Mouse (Mus musculus) hindbrain, postnatal 0 days (tissue): ENCODE measurements at regions not wholly inside any gene's neighbourhood (a gene's known extent, or its start where the extent isn't known, plus 50 kb on each side); places are given as distances from the start of the nearest gene placed in this dataset.

Experiments
- ATAC-seq: fragments of 200-750 bp; cut with Nextera tagmentation; 2 replicates; pipeline ENCODE4 v1.8.0; 2017; ENCODE audit warnings: mild to moderate bottlenecking, moderate TSS enrichment, moderate library complexity
- DNase-seq: peaks from one replicate; pipeline ENCODE4 v3.0.0-alpha.2; 2015; ENCODE audit warnings: low spot score
- H3K27ac ChIP-seq: fragments of 300-500 bp; sonication (generic); 2 replicates; pipeline ENCODE4 v1.5.1; 2014; ENCODE audit warnings: mild to moderate bottlenecking
- H3K27me3 ChIP-seq: fragments of 300-500 bp; sonication (generic); 2 replicates; pipeline ENCODE4 v1.6.1; 2014; ENCODE audit warnings: low read length, mixed read lengths; ENCODE audit not compliant: insufficient read depth
- H3K36me3 ChIP-seq: fragments of 300-500 bp; sonication (generic); 2 replicates; pipeline ENCODE4 v1.6.1; 2014; ENCODE audit warnings: low read length, mixed read lengths; ENCODE audit not compliant: insufficient read depth
- H3K4me1 ChIP-seq: fragments of 300-500 bp; sonication (generic); 2 replicates; pipeline ENCODE4 v1.6.1; 2014; ENCODE audit warnings: antibody characterized with exemption, low read length, mixed read lengths; ENCODE audit not compliant: insufficient read depth
- H3K4me2 ChIP-seq: fragments of 300-500 bp; sonication (generic); 2 replicates; pipeline ENCODE4 v1.6.1; 2014; ENCODE audit warnings: low read depth, mild to moderate bottlenecking, low read length, moderate library complexity, mixed read lengths
- H3K4me3 ChIP-seq: fragments of 300-500 bp; sonication (generic); 2 replicates; pipeline ENCODE4 v1.5.1; 2014; ENCODE audit warnings: low read length
- H3K9ac ChIP-seq: fragments of 300-500 bp; sonication (generic); replicated peaks from 2 replicates; pipeline ENCODE4 v1.6.1; 2014; ENCODE audit warnings: mild to moderate bottlenecking, low read length, moderate library complexity, mixed read lengths
- H3K9me3 ChIP-seq: fragments of 300-500 bp; sonication (generic); 2 replicates; pipeline ENCODE4 v1.6.1; 2016; ENCODE audit warnings: low read length, mixed read lengths
- CTCF ChIP-seq: IDR thresholded peaks from 2 replicates; pipeline ENCODE4 v1.5.1; 2016; ENCODE audit warnings: antibody characterized with exemption, control low read depth, low read depth
- WGBS: fragments of 180-500 bp; shearing (Covaris S2); extraction: QIAGEN DNeasy Blood & Tissue Kit; methylation state at CpG from one replicate; pipeline ENCODE4 v1.1.7; 2014; 5-methylcytosine and 5-hydroxymethylcytosine counted together

DNA sequence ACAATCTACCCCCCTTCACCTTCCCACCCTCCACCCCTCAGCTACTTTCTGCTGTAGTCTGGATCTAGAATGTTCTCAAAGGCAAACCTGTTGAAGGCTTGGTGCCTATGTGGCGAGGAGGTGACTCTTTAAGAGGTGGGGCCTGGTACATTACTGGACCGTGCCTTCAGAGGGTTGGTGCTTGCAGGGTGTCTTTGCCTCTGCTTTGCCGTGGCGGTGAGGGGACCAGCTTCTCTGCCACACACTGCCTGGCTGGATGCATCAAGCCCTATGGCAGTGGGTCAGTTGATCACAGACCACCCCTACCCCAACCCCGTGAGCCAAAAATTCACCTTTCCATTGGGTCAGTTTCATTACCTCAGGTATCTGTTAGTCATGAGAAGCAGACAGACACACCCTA is 81.9 kb downstream of the Tmem30b start:
- TF ChIP-seq CTCF, result no peak
- no peak overlapping the region for H3K9ac ChIP-seq
- H3K9me3 ChIP-seq, result no peaks in the 10 kb centered on the region
- no peaks in the 10 kb centered on the region for H3K27me3 ChIP-seq
- H3K4me1 ChIP-seq, result no peaks in the 10 kb centered on the region
- no peak for DNase-seq
- H3K4me2 ChIP-seq, result no peak overlapping the region
- H3K27ac ChIP-seq, result no peak overlapping the region
- no peak for ATAC-seq
- WGBS, result 87% methylated on average over 5 of the region's 5 CpGs
- H3K36me3 ChIP-seq, result no peaks in the 10 kb centered on the region
- no peak overlapping the region for H3K4me3 ChIP-seq

DNA sequence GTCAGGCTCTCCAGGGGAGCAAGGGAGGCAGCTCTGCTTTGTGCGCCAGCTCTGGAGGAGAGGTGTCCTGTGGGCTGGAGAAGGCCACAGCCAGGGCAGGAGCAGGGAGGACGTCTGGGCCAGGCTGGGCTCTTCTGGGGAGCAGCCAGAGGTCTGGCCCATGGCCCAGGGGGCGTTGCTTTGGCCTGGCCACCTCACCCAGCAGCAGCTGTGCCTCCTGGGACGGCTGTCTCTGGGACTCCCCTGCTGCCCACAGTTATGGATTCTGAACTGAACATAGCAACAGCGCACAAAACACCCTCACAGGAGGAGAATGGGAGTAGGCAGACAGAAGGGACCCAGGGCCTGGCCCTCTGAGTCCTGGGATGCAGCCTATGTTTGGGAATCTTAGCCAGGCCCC is 84.1 kb downstream of the Tmem30b start:
- Histone ChIP-seq H3K4me1 (no peaks in the 10 kb centered on the region), H3K36me3 (no peaks in the 10 kb centered on the region), H3K4me2 (no peak overlapping the region), H3K9ac (no peak overlapping the region), H3K9me3 (no peaks in the 10 kb centered on the region), H3K4me3 (no peak overlapping the region), H3K27me3 (no peaks in the 10 kb centered on the region), H3K27ac (no peak overlapping the region)
- no peak for TF ChIP-seq CTCF
- peak; percentile 51 for DNase-seq
- peak; percentile 64 for ATAC-seq
- 37% methylated on average over 5 of the region's 5 CpGs for WGBS

DNA sequence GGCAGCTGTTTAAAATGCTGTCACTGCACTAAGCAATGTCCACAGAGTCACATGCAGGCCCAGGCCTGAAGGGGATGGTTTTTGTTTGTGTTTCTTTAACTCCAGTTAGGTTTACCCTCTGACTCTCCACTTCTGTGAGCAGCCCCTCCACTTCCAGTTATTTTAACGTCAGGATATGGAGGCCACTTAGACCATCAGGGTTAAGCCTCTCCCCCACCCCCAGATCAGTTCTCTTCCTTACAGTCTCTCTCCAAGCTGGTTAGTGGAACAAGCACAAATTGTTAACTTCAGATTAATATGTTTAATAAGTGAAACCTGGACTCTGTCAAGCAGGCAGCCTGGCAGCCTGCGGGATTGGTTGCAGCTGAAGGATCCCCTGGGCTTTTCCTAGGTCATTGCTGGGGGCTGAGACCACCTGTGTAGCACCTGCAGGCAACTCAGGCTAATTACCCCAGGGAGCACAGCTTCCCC is 85.9 kb downstream of the Tmem30b start:
- H3K4me2 ChIP-seq, result no peak overlapping the region
- H3K27me3 ChIP-seq, result no peaks in the 10 kb centered on the region
- ATAC-seq (no peak), DNase-seq (no peak)
- H3K27ac ChIP-seq, result no peak overlapping the region
- no peak for TF ChIP-seq CTCF
- no peaks in the 10 kb centered on the region for H3K9me3 ChIP-seq
- no peaks in the 10 kb centered on the region for H3K36me3 ChIP-seq
- WGBS, result 45% methylated on average over 2 of the region's 2 CpGs
- no peak overlapping the region for H3K9ac ChIP-seq
- no peaks in the 10 kb centered on the region for H3K4me1 ChIP-seq
- no peak overlapping the region for H3K4me3 ChIP-seq

- Histone ChIP-seq H3K36me3 (no peaks in the 10 kb centered on the region), H3K9ac (no peak overlapping the region), H3K4me2 (no peak overlapping the region), H3K9me3 (no peaks in the 10 kb centered on the region), H3K27me3 (no peaks in the 10 kb centered on the region; the same call in 1 of the 2 replicates), H3K27ac (no peak overlapping the region), H3K4me3 (no peak overlapping the region), H3K4me1 (no peaks in the 10 kb centered on the region)
- no peak for DNase-seq
- 72% methylated on average over 3 of the region's 3 CpGs for WGBS
- no peak for TF ChIP-seq CTCF
- ATAC-seq, result no peak
These were observed 94.9 kb downstream of the Tmem30b start for GRCm38 (mm10) chr12:73451257-73451656.

- Histone ChIP-seq H3K4me2 (no peak overlapping the region), H3K9ac (no peak overlapping the region), H3K27me3 (no peaks in the 10 kb centered on the region; the same call in 1 of the 2 replicates), H3K4me3 (no peak overlapping the region), H3K36me3 (no peaks in the 10 kb centered on the region), H3K4me1 (no peaks in the 10 kb centered on the region), H3K9me3 (no peaks in the 10 kb centered on the region), H3K27ac (no peak overlapping the region)
- DNase-seq, result peak; percentile 39
- no peak for TF ChIP-seq CTCF
- WGBS, result 69% methylated on average over 4 of the region's 4 CpGs
- ATAC-seq, result no peak
These were observed 95.7 kb downstream of the Tmem30b start for GRCm38 (mm10) chr12:73450541-73450940.

- TF ChIP-seq CTCF, result peak; percentile 64
- H3K36me3 ChIP-seq, result no peaks in the 10 kb centered on the region
These were observed 96.2 kb downstream of the Tmem30b start for GRCm38 (mm10) chr12:73449911-73450520.

GRCm38 (mm10) chr12:73449069-73449468 is 97.1 kb downstream of the Tmem30b start:
- no peaks in the 10 kb centered on the region for H3K27me3 ChIP-seq
- no peak overlapping the region for H3K27ac ChIP-seq
- H3K9ac ChIP-seq, result no peak overlapping the region
- WGBS, result 75% methylated on average over 9 of the region's 9 CpGs
- H3K9me3 ChIP-seq, result no peaks in the 10 kb centered on the region
- no peak overlapping the region for H3K4me3 ChIP-seq
- H3K36me3 ChIP-seq, result no peaks in the 10 kb centered on the region
- H3K4me1 ChIP-seq, result no peaks in the 10 kb centered on the region
- DNase-seq (no peak), ATAC-seq (no peak)
- no peak for TF ChIP-seq CTCF
- no peak overlapping the region for H3K4me2 ChIP-seq

More at GRCm38 (mm10) chr12:73449911-73450520, 96.2 kb downstream of the Tmem30b start:
- ATAC-seq (no peak), DNase-seq (peak; percentile 12)
- WGBS, result 51% methylated on average over 9 of the region's 9 CpGs
- Histone ChIP-seq H3K4me2 (no peak overlapping the region), H3K4me3 (no peak overlapping the region), H3K27me3 (no peaks in the 10 kb centered on the region; the same call in 1 of the 2 replicates), H3K9ac (no peak overlapping the region), H3K4me1 (no peaks in the 10 kb centered on the region), H3K27ac (no peak overlapping the region), H3K9me3 (no peaks in the 10 kb centered on the region)
